Mouse (Mus musculus): ENCODE results near the gene Polr3h.
A peak's percentile ranks its signal among the peaks of the same experiment; 100 is the strongest.

Polr3h gene

DNA sequence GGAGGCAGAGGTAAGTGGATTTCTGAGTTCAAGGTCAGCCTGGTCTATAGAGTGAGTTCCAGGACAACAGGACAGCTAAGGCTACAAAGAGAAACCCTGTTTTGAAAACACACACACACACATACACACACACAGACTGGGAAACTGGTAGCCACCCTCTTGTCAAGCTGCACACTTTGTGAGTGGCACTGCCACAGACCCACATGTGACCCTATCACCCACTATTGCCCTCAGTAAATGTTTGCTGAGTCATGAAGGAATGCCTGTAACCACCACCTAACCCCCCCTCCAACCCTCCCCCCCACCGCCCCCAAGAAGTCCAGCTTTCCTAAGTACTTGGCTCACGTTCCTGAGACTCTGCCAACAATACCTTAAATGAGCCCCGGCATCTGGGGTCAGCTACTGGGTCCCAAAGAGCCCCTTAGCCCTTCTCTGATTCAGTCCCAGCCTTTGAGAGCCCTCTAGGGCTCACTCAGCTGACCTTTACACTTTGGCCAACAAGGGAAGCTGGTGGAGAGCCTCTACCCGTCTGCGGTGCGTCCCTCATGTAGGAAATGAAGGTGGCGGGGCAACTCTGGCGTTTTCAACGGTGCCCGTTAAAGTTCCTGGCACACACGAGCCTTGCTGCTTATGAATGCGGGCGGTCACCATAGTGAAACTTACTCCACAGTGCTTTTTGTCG lies 87.3 kb downstream of the Polr3h start:
- DNase-seq = peak; percentile 69

All from kidney, adult 18-20 months (tissue).